Mouse (Mus musculus) limb, embryonic 15.5 days (tissue): ENCODE measurements around the gene Pwp2. TPM values are rescaled to one million over a fixed set of nuclear protein-coding genes. Genes with fewer than 3 reads are reported as not detected.
A peak's percentile ranks its signal among the peaks of the same experiment; 100 is the strongest.

Experiments
- ATAC-seq: fragments of 200-750 bp; cut with Nextera tagmentation; 2 replicates; pipeline ENCODE4 v1.8.0; 2017; ENCODE audit warnings: low read depth, moderate TSS enrichment; ENCODE audit not compliant: insufficient number of reproducible peaks, low FRiP score, low TSS enrichment
- H3K27ac ChIP-seq: fragments of 300-500 bp; sonication (generic); 2 replicates; pipeline ENCODE4 v1.5.1; 2015; ENCODE audit warnings: moderate library complexity, mild to moderate bottlenecking, inconsistent platforms
- H3K27me3 ChIP-seq: fragments of 300-500 bp; sonication (generic); 2 replicates; pipeline ENCODE4 v1.6.1; 2015; ENCODE audit warnings: inconsistent platforms
- H3K36me3 ChIP-seq: fragments of 300-500 bp; sonication (generic); 2 replicates; pipeline ENCODE4 v1.6.1; 2015; ENCODE audit warnings: inconsistent platforms
- H3K4me1 ChIP-seq: fragments of 300-500 bp; sonication (generic); 2 replicates; pipeline ENCODE4 v1.6.1; 2015; ENCODE audit warnings: inconsistent platforms
- H3K4me2 ChIP-seq: fragments of 300-500 bp; sonication (generic); 2 replicates; pipeline ENCODE4 v1.6.1; 2015; ENCODE audit warnings: mild to moderate bottlenecking, inconsistent platforms
- H3K4me3 ChIP-seq: fragments of 300-500 bp; sonication (generic); 2 replicates; pipeline ENCODE4 v1.5.1; 2015; ENCODE audit warnings: mild to moderate bottlenecking, inconsistent platforms
- H3K9ac ChIP-seq: fragments of 300-500 bp; sonication (generic); 2 replicates; pipeline ENCODE4 v1.6.1; 2015; ENCODE audit warnings: inconsistent platforms
- H3K9me3 ChIP-seq: fragments of 300-500 bp; sonication (generic); 2 replicates; pipeline ENCODE4 v1.6.1; 2016; ENCODE audit warnings: inconsistent platforms
- WGBS: fragments of 180-500 bp; shearing (Covaris S2); methylation state at CpG from one replicate; pipeline ENCODE4 v1.1.7; 2015; 5-methylcytosine and 5-hydroxymethylcytosine counted together
- polyA plus RNA-seq: library from polyadenylated mRNA; unstranded; fragments of >200 nt; fragmentation: Nextera tagmentation; extraction: Ambion mirVana; gene quantifications from 2 replicates; pipeline ENCODE4 v1.2.1, GENCODE M21; 2015

Pwp2 gene
- polyA plus RNA-seq, result 18.5 and 18.9 TPM in 2 replicates

GRCm38 (mm10) chr10:78184531-78185380, at the start of gene Pwp2:
Gene Pwp2, minus strand, starts transcription at chr10:78185149.
- ATAC-seq, result peak; percentile 91
- Histone ChIP-seq H3K36me3 (peaks cover 61% of the 10 kb centered on the region), H3K4me3 (peak within 1 kb of the TSS; percentile 77), H3K9ac (peak within 1 kb of the TSS; percentile 56), H3K4me2 (peak within 1 kb of the TSS; percentile 92), H3K27me3 (no peaks in the 10 kb centered on the region), H3K27ac (peak within 1 kb of the TSS; percentile 71), H3K4me1 (peaks cover 17% of the 10 kb centered on the region), H3K9me3 (no peaks in the 10 kb centered on the region)
- 1% methylated on average over 47 of the region's 47 CpGs for WGBS

GRCm38 (mm10) chr10:78233756-78234155, 48.8 kb upstream of the Pwp2 start:
- Histone ChIP-seq H3K9me3 (no peaks in the 10 kb centered on the region), H3K27me3 (no peaks in the 10 kb centered on the region), H3K4me1 (peaks cover 6% of the 10 kb centered on the region; the same call in 1 of the 2 replicates), H3K4me3 (no peak overlapping the region), H3K4me2 (no peak overlapping the region), H3K36me3 (peaks cover 19% of the 10 kb centered on the region; the same call in 1 of the 2 replicates), H3K9ac (no peak overlapping the region), H3K27ac (no peak overlapping the region)
- WGBS, result 89% methylated on average over 6 of the region's 6 CpGs
- ATAC-seq, result no peak

- 89% methylated on average over 5 of the region's 5 CpGs for WGBS
- Histone ChIP-seq H3K27me3 (no peaks in the 10 kb centered on the region), H3K4me2 (no peak overlapping the region), H3K27ac (no peak overlapping the region), H3K4me1 (peaks cover 6% of the 10 kb centered on the region; the same call in 1 of the 2 replicates), H3K36me3 (peaks cover 18% of the 10 kb centered on the region; the same call in 1 of the 2 replicates), H3K4me3 (no peak overlapping the region), H3K9me3 (no peaks in the 10 kb centered on the region), H3K9ac (no peak overlapping the region)
- no peak for ATAC-seq
These were observed 48.2 kb upstream of the Pwp2 start for GRCm38 (mm10) chr10:78233161-78233560.

GRCm38 (mm10) chr10:78232301-78232980, 47.5 kb upstream of the Pwp2 start:
- Histone ChIP-seq H3K9me3 (no peaks in the 10 kb centered on the region), H3K27ac (no peak overlapping the region), H3K27me3 (no peaks in the 10 kb centered on the region), H3K36me3 (peaks cover 22% of the 10 kb centered on the region; the same call in 1 of the 2 replicates), H3K4me1 (peaks cover 6% of the 10 kb centered on the region; the same call in 1 of the 2 replicates), H3K9ac (no peak overlapping the region), H3K4me2 (no peak overlapping the region), H3K4me3 (no peak overlapping the region)
- 85% methylated on average over 4 of the region's 4 CpGs for WGBS
- ATAC-seq, result no peak

- ATAC-seq, result no peak
- Histone ChIP-seq H3K9me3 (no peaks in the 10 kb centered on the region), H3K27ac (no peak overlapping the region), H3K4me2 (no peak overlapping the region), H3K36me3 (peaks cover 30% of the 10 kb centered on the region; the same call in 1 of the 2 replicates), H3K27me3 (no peaks in the 10 kb centered on the region), H3K4me3 (no peak overlapping the region), H3K9ac (no peak overlapping the region), H3K4me1 (no peaks in the 10 kb centered on the region)
- WGBS, result 86% methylated on average over 5 of the region's 5 CpGs
These were observed 43.6 kb upstream of the Pwp2 start for GRCm38 (mm10) chr10:78228560-78228928.

GRCm38 (mm10) chr10:78227875-78228559, 43.1 kb upstream of the Pwp2 start:
- Histone ChIP-seq H3K4me1 (no peaks in the 10 kb centered on the region), H3K9ac (no peak overlapping the region), H3K9me3 (no peaks in the 10 kb centered on the region), H3K4me3 (no peak overlapping the region), H3K27me3 (no peaks in the 10 kb centered on the region), H3K36me3 (peaks cover 30% of the 10 kb centered on the region; the same call in 1 of the 2 replicates), H3K4me2 (no peak overlapping the region), H3K27ac (no peak overlapping the region)
- no peak for ATAC-seq
- 76% methylated on average over 8 of the region's 8 CpGs for WGBS

GRCm38 (mm10) chr10:78224136-78224535, 39.2 kb upstream of the Pwp2 start:
- Histone ChIP-seq H3K4me2 (no peak overlapping the region), H3K9ac (no peak overlapping the region), H3K4me1 (no peaks in the 10 kb centered on the region), H3K4me3 (no peak overlapping the region), H3K27ac (no peak overlapping the region), H3K27me3 (no peaks in the 10 kb centered on the region), H3K9me3 (no peaks in the 10 kb centered on the region), H3K36me3 (peaks cover 36% of the 10 kb centered on the region)
- 80% methylated on average over 6 of the region's 6 CpGs for WGBS
- ATAC-seq, result no peak

- no peak overlapping the region for H3K4me2 ChIP-seq
- no peak overlapping the region for H3K27ac ChIP-seq
- H3K4me3 ChIP-seq, result no peak overlapping the region
- H3K36me3 ChIP-seq, result peaks cover 38% of the 10 kb centered on the region
- no peaks in the 10 kb centered on the region for H3K9me3 ChIP-seq
- 84% methylated on average over 4 of the region's 4 CpGs for WGBS
- H3K27me3 ChIP-seq, result no peaks in the 10 kb centered on the region
- H3K9ac ChIP-seq, result no peak overlapping the region
- no peak for ATAC-seq
- H3K4me1 ChIP-seq, result no peaks in the 10 kb centered on the region
These were observed 38.0 kb upstream of the Pwp2 start for GRCm38 (mm10) chr10:78222908-78223307.

GRCm38 (mm10) chr10:78221315-78221714, 36.4 kb upstream of the Pwp2 start:
- no peaks in the 10 kb centered on the region for H3K27me3 ChIP-seq
- no peak overlapping the region for H3K9ac ChIP-seq
- WGBS, result 93% methylated on average over 7 of the region's 7 CpGs
- no peaks in the 10 kb centered on the region for H3K4me1 ChIP-seq
- H3K9me3 ChIP-seq, result no peaks in the 10 kb centered on the region
- no peak for ATAC-seq
- H3K4me2 ChIP-seq, result no peak overlapping the region
- no peak overlapping the region for H3K4me3 ChIP-seq
- H3K27ac ChIP-seq, result no peak overlapping the region
- H3K36me3 ChIP-seq, result peaks cover 48% of the 10 kb centered on the region

GRCm38 (mm10) chr10:78219528-78219927, 34.6 kb upstream of the Pwp2 start:
- Histone ChIP-seq H3K4me1 (no peaks in the 10 kb centered on the region), H3K9ac (no peak overlapping the region), H3K36me3 (peaks cover 60% of the 10 kb centered on the region), H3K27ac (no peak overlapping the region), H3K9me3 (no peaks in the 10 kb centered on the region), H3K4me2 (no peak overlapping the region), H3K27me3 (no peaks in the 10 kb centered on the region), H3K4me3 (no peak overlapping the region)
- WGBS, result 92% methylated on average over 1 of the region's 1 CpGs
- ATAC-seq, result no peak

- Histone ChIP-seq H3K9me3 (no peaks in the 10 kb centered on the region), H3K4me3 (no peak overlapping the region), H3K4me2 (no peak overlapping the region), H3K27ac (no peak overlapping the region), H3K36me3 (peaks cover 69% of the 10 kb centered on the region), H3K4me1 (no peaks in the 10 kb centered on the region), H3K27me3 (no peaks in the 10 kb centered on the region), H3K9ac (no peak overlapping the region)
- 75% methylated on average over 6 of the region's 6 CpGs for WGBS
- no peak for ATAC-seq
These were observed 33.6 kb upstream of the Pwp2 start for GRCm38 (mm10) chr10:78218576-78218975.
